Mouse (Mus musculus) stomach, postnatal 0 days (tissue): Measurements from ENCODE around the gene Gzmm.

ENCODE experiments used
- CTCF ChIP-seq: IDR thresholded peaks from 2 replicates; pipeline ENCODE4 v1.5.1; 2016; ENCODE audit warnings: antibody characterized with exemption, low read depth, mild to moderate bottlenecking, moderate library complexity
- EP300 ChIP-seq: optimal IDR thresholded peaks from 2 replicates; pipeline ENCODE3; 2016; ENCODE audit warnings: antibody characterized with exemption

- TF ChIP-seq CTCF (no peak), EP300 (no peak)
These were observed 5.0 kb downstream of the Gzmm start for GRCm38 (mm10) chr10:79693580-79694378.
